Mouse (Mus musculus) kidney, adult 2 months (tissue): ENCODE data around the gene Jpt2.

Experiments used
- CTCF ChIP-seq: fragments of 200-500 bp; conservative IDR thresholded peaks from 2 replicates; pipeline ENCODE4 v1.5.1; 2011; ENCODE audit warnings: low read depth, mild to moderate bottlenecking, control low read depth, low read length, moderate library complexity, mixed read lengths; ENCODE audit not compliant: insufficient read depth, insufficient read length
- POLR2A ChIP-seq: fragments of 200-500 bp; IDR thresholded peaks from one replicate; pipeline ENCODE4 v1.6.1; 2011; ENCODE audit warnings: low read depth, low read length, control low read depth

GRCm38 (mm10) chr17:24897600-24897999, 62.9 kb downstream of the Jpt2 start:
- TF ChIP-seq CTCF (no peak), POLR2A (no peak)
